Mouse (Mus musculus) G1E (cell line): ENCODE results near the gene Nrl. TPM values are rescaled to one million over a fixed set of nuclear protein-coding genes. Genes with fewer than 3 reads are reported as not detected.
A peak's percentile ranks its signal among the peaks of the same experiment; 100 is the strongest.

Experiments
- ATAC-seq: 2 replicates; pipeline ENCODE4 v1.8.0; 2016; ENCODE audit warnings: mild to moderate bottlenecking; ENCODE audit not compliant: insufficient number of reproducible peaks, poor library complexity, low FRiP score, severe bottlenecking; ENCODE audit errors: extremely low read depth
- DNase-seq: peaks from one replicate; pipeline ENCODE4 v3.0.0; 2012; ENCODE audit warnings: low spot score
- H3K27me3 ChIP-seq: 2 replicates; pipeline ENCODE4 v1.6.1; 2012; ENCODE audit warnings: mild to moderate bottlenecking, low read length, inconsistent platforms; ENCODE audit not compliant: insufficient read depth
- H3K36me3 ChIP-seq: replicated peaks from 2 replicates; pipeline ENCODE3; 2012; ENCODE audit warnings: mild to moderate bottlenecking, inconsistent platforms
- H3K4me1 ChIP-seq: 2 replicates; pipeline ENCODE4 v1.6.1; 2012; ENCODE audit warnings: low read depth, low read length, inconsistent platforms, mixed read lengths; ENCODE audit not compliant: insufficient read depth
- H3K4me3 ChIP-seq: 2 replicates; pipeline ENCODE4 v1.5.1; 2012; ENCODE audit warnings: low read depth, mild to moderate bottlenecking, inconsistent platforms, low read length, moderate library complexity, mixed read lengths
- H3K9me3 ChIP-seq: replicated peaks from 2 replicates; pipeline ENCODE4 v1.6.1; 2012; ENCODE audit warnings: inconsistent platforms
- CTCF ChIP-seq: IDR thresholded peaks from 2 replicates; pipeline ENCODE4 v1.5.1; 2012; ENCODE audit warnings: low read depth, low read length, inconsistent platforms, mixed read lengths
- GATA1 ChIP-seq: IDR thresholded peaks from 2 replicates; pipeline ENCODE4 v1.6.1; 2012; ENCODE audit warnings: borderline replicate concordance, low read length, inconsistent platforms, mixed read lengths
- GATA2 ChIP-seq: IDR thresholded peaks from 2 replicates; pipeline ENCODE4 v1.6.1; 2012; ENCODE audit warnings: low read depth, low read length, inconsistent platforms, borderline replicate concordance
- POLR2AphosphoS5 ChIP-seq: IDR thresholded peaks from 2 replicates; pipeline ENCODE4 v1.6.1; 2012; ENCODE audit warnings: low read depth, low read length, inconsistent platforms; ENCODE audit not compliant: insufficient replicate concordance
- TAL1 ChIP-seq: conservative IDR thresholded peaks from 2 replicates; pipeline ENCODE4 v1.6.1; 2012; ENCODE audit warnings: low read depth, low read length, inconsistent platforms, mixed read lengths
- polyA plus RNA-seq: library from polyadenylated mRNA; stranded (reverse); fragments of >175 nt; gene quantifications from 2 replicates; pipeline ENCODE4 v1.2.3, GENCODE M21; 2012
- total RNA-seq, 2 experiments: library from RNA; stranded (forward) in 1 of 2; stranded (reverse) in 1 of 2; fragments of 200-1000 nt in 1 of 2; fragments of >200 nt in 1 of 2; fragmentation: Nextera tagmentation in 1 of 2; gene quantifications; 2 replicates each; pipeline ENCODE4 v1.2.3; 2014 to 2017

Gene Nrl
- total and polyA plus RNA-seq, 3 experiments = 0.27 TPM; not detected in 2

- Histone ChIP-seq H3K4me3 (no peak overlapping the region), H3K9me3 (no peaks in the 10 kb centered on the region), H3K4me1 (peaks cover 14% of the 10 kb centered on the region), H3K27me3 (peaks cover 80% of the 10 kb centered on the region), H3K36me3 (no peaks in the 10 kb centered on the region)
- no peak for ATAC-seq
- TF ChIP-seq CTCF (no peak), GATA2 (no peak), TAL1 (no peak), GATA1 (no peak), POLR2AphosphoS5 (no peak)
- no peak for DNase-seq
Observed at GRCm38 (mm10) chr14:55509540-55509939, 15.2 kb downstream of the Nrl start.

DNA sequence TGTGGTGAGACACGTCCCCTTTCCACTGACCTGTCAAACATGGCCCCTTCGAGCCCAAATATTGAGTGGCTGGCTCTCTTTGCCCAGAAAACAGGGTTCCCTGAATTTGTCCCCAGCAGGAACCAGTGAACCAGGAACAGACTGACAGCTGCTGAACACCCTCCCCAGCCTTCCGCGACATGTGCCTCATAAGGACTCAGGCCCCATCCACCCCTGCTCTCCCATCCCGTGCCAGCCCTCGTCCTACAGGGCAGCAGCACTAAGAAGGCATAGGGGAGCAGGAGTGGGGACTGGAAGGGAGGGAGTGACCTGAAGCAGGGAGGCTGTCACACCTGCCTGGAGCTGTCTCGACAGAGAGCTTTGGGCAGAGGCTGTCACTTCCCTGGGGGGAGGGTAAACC lies 17.0 kb downstream of the Nrl start:
- Histone ChIP-seq H3K36me3 (no peaks in the 10 kb centered on the region), H3K9me3 (no peaks in the 10 kb centered on the region), H3K4me3 (no peak overlapping the region), H3K4me1 (0 out of 2 replicates have a peak, but pooled peaks cover 2% of the 10 kb centered on the region), H3K27me3 (peaks cover 68% of the 10 kb centered on the region)
- ATAC-seq = no peak
- no peak for DNase-seq
- TF ChIP-seq GATA1 (no peak), TAL1 (no peak), GATA2 (no peak), POLR2AphosphoS5 (no peak), CTCF (no peak)

DNA sequence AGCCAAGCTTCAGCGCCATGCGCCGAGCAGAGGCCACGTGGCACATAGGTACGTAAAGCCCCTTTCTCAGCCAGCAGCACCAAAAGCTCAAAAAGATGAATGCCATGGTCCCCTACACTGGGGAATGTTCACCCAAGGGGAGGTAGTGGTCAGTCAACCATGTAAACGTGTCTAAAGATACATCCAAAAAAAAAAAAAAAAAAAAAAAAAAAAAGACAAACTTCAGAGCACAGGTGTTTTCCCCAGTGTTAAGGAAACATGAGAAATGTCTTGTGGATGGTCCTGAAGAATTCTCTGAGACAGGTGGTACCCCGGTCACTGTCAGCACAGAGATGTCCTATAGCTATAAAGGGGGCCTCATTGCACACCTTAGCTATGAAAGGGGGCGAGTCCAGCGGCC lies 19.2 kb downstream of the Nrl start:
- H3K36me3 ChIP-seq = no peaks in the 10 kb centered on the region
- no peak overlapping the region for H3K4me3 ChIP-seq
- no peak for ATAC-seq
- no peak for DNase-seq
- no peaks in the 10 kb centered on the region for H3K9me3 ChIP-seq
- peaks cover 62% of the 10 kb centered on the region for H3K27me3 ChIP-seq
- TF ChIP-seq GATA1 (no peak), CTCF (no peak), TAL1 (no peak), POLR2AphosphoS5 (no peak), GATA2 (no peak)
- H3K4me1 ChIP-seq = 0 out of 2 replicates have a peak, but pooled peaks cover 2% of the 10 kb centered on the region

DNA sequence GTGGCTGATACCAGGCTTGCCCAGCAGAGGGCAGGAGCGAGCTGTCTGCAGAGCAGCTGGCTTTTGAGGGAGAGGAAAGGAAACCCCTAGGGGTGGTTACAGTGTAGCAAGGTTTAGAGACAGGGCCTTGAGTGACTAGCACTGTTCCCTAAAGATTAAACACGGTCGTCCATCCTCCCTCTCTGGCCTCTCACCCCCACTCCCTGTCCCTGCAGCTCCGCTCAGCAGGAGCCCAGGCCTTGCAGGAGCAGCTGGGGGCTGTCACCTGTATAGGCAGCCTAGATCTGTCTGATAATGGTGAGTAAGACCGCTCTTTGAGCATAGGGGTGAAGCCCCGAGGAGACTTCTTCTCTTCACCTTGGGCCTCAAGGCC lies 27.3 kb downstream of the Nrl start:
- ATAC-seq (peak; percentile 8; the same call in 1 of the 2 replicates), DNase-seq (peak; percentile 90)
- H3K9me3 ChIP-seq = no peaks in the 10 kb centered on the region
- H3K4me3 ChIP-seq = no peak overlapping the region
- peaks cover 47% of the 10 kb centered on the region for H3K27me3 ChIP-seq
- H3K4me1 ChIP-seq = peaks cover 22% of the 10 kb centered on the region
- H3K36me3 ChIP-seq = no peaks in the 10 kb centered on the region
- TF ChIP-seq CTCF (peak; percentile 95), GATA2 (no peak)

GRCm38 (mm10) chr14:55496761-55497448 lies 27.9 kb downstream of the Nrl start:
- ATAC-seq = no peak
- Histone ChIP-seq H3K9me3 (no peaks in the 10 kb centered on the region), H3K4me3 (no peak overlapping the region), H3K4me1 (peaks cover 27% of the 10 kb centered on the region), H3K27me3 (peaks cover 43% of the 10 kb centered on the region), H3K36me3 (no peaks in the 10 kb centered on the region)
- TF ChIP-seq CTCF (no peak), TAL1 (no peak), GATA1 (no peak), GATA2 (no peak), POLR2AphosphoS5 (no peak)
- DNase-seq = no peak

DNA sequence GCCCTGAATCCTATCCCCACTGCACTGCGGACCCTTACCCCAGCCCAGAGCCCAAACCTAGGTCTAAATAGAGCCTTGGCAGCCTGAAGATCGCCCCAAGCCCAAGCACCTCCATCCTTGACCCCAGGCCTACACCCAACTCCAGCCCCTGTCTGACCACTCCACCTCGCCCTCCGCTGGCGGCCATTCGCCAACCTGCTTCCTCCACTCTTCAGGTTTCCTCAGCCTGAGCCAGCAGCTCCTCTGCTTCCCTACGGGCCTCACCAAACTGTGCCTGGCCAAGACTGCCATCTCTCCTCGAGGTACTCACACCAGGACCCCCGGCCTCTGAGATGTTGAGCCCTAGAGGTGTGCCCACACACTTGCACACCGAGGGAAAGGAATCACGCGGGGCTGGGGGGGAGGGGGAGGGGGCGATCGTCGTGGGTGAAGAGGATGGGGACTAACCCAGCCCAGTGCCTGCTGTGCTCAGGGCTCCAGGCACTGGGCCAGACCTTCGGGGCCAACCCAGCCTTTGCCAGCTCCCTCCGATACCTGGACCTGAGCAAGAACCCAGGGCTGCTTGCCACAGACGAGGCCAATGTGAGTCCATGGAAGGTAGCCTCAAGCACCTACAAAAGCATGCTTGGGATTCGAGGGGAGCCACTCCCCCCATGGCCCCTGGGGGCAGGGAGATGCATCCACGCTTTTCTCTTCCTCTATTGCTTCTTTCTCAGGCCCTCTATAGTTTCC lies 29.1 kb downstream of the Nrl start:
- H3K36me3 ChIP-seq = no peaks in the 10 kb centered on the region

More for the DNA sequence above, 29.1 kb downstream of the Nrl start:
- no peaks in the 10 kb centered on the region for H3K9me3 ChIP-seq
- no peak for TF ChIP-seq TAL1
- TF ChIP-seq POLR2AphosphoS5 = no peak
- no peak for TF ChIP-seq CTCF
- TF ChIP-seq GATA1 = no peak
- no peak for TF ChIP-seq GATA2
- no peak overlapping the region for H3K4me3 ChIP-seq
- peaks cover 40% of the 10 kb centered on the region for H3K4me1 ChIP-seq
- H3K27me3 ChIP-seq = peaks cover 34% of the 10 kb centered on the region
- no peak for ATAC-seq
- DNase-seq = no peak
